Mouse (Mus musculus): ENCODE measurements at regions not wholly inside any gene's neighbourhood (a gene's known extent, or its start where the extent isn't known, plus 50 kb on each side); places are given as distances from the start of the nearest gene placed in this dataset.

GRCm38 (mm10) chr1:97555565-97555955 lies 106.3 kb downstream of the D1Ertd622e start:
- H3K27me3 ChIP-seq: peaks cover 8% of the 10 kb centered on the region
- POLR2A ChIA-PET: no interaction called here
- in situ Hi-C loops (cut with MboI; ENCODE audit: low pct_unique_long_range_greater_than_20kb): no loop called here
- no peak for TF ChIP-seq CTCF (IDR thresholded peaks at IDR 0.05)
- CTCF ChIA-PET: no interaction called here
- ATAC-seq (no peak), DNase-seq (ENCODE audit: low read depth, low spot score) (no peak)

GRCm38 (mm10) chr1:97554936-97555564 lies 106.8 kb downstream of the D1Ertd622e start:
- ChIA-PET CTCF (no interaction called here), POLR2A (no interaction called here)
- no peak for TF ChIP-seq CTCF (IDR thresholded peaks at IDR 0.05)
- H3K27me3 ChIP-seq: peaks cover 13% of the 10 kb centered on the region
- DNase-seq (ENCODE audit: low read depth, low spot score) (no peak), ATAC-seq (no peak)
- in situ Hi-C loops (cut with MboI; ENCODE audit: low pct_unique_long_range_greater_than_20kb): no loop called here

- no peak for ATAC-seq
- DNase-seq (ENCODE audit: low read depth, low spot score): no peak
- H3K27me3 ChIP-seq: peaks cover 22% of the 10 kb centered on the region
- ChIA-PET POLR2A (no interaction called here), CTCF (interaction anchor here (0.7 kb wide), 1 partner anchor 9 kb away, joined by 3 read pairs; no protein-coding TSS in a partner anchor)
- in situ Hi-C loops (cut with MboI; ENCODE audit: low pct_unique_long_range_greater_than_20kb): no loop called here
- TF ChIP-seq CTCF (IDR thresholded peaks at IDR 0.05): no peak
Observed at GRCm38 (mm10) chr1:97553485-97554474, 108.1 kb downstream of the D1Ertd622e start.

- peaks cover 22% of the 10 kb centered on the region for H3K27me3 ChIP-seq
- DNase-seq (ENCODE audit: low read depth, low spot score): no peak
- in situ Hi-C loops (cut with MboI; ENCODE audit: low pct_unique_long_range_greater_than_20kb): no loop called here
- TF ChIP-seq CTCF (IDR thresholded peaks at IDR 0.05): no peak
- ATAC-seq: no peak
- CTCF ChIA-PET: no interaction called here
- POLR2A ChIA-PET: no interaction called here
Observed at GRCm38 (mm10) chr1:97552886-97553285, 109.0 kb downstream of the D1Ertd622e start.

GRCm38 (mm10) chr1:97541162-97541493 lies 120.7 kb downstream of the D1Ertd622e start:
- ChIA-PET CTCF (interaction anchor here (1.1 kb wide), 1 partner anchor 21 kb away, joined by 3 read pairs; no protein-coding TSS in a partner anchor), POLR2A (no interaction called here)
- DNase-seq (ENCODE audit: low read depth, low spot score) (no peak), ATAC-seq (no peak)
- peaks cover 39% of the 10 kb centered on the region for H3K27me3 ChIP-seq
- no peak for TF ChIP-seq CTCF (IDR thresholded peaks at IDR 0.05)
- in situ Hi-C loops (cut with MboI; ENCODE audit: low pct_unique_long_range_greater_than_20kb): no loop called here

- ATAC-seq (no peak), DNase-seq (ENCODE audit: low read depth, low spot score) (no peak)
- peaks cover 35% of the 10 kb centered on the region for H3K27me3 ChIP-seq
- TF ChIP-seq CTCF (IDR thresholded peaks at IDR 0.05): no peak
- ChIA-PET POLR2A (no interaction called here), CTCF (no interaction called here)
- in situ Hi-C loops (cut with MboI; ENCODE audit: low pct_unique_long_range_greater_than_20kb): no loop called here
Observed at GRCm38 (mm10) chr1:97540291-97541161, 121.3 kb downstream of the D1Ertd622e start.

GRCm38 (mm10) chr1:97496915-97497314 lies 165.0 kb downstream of the D1Ertd622e start:
- H3K27me3 ChIP-seq: no peaks in the 10 kb centered on the region
- no peak for TF ChIP-seq CTCF (IDR thresholded peaks at IDR 0.05)
- DNase-seq (ENCODE audit: low read depth, low spot score) (no peak), ATAC-seq (no peak)
- ChIA-PET CTCF (no interaction called here), POLR2A (no interaction called here)
- in situ Hi-C loops (cut with MboI; ENCODE audit: low pct_unique_long_range_greater_than_20kb): loop anchor here (25.0 kb wide), 1 partner anchor 190 kb away; no protein-coding TSS in a partner anchor

GRCm38 (mm10) chr1:97479921-97480320 lies 182.0 kb downstream of the D1Ertd622e start:
- no peak for ATAC-seq
- no peak for DNase-seq (ENCODE audit: low read depth, low spot score)
- H3K27me3 ChIP-seq: no peaks in the 10 kb centered on the region
- in situ Hi-C loops (cut with MboI; ENCODE audit: low pct_unique_long_range_greater_than_20kb): loop anchor here (25.0 kb wide), 1 partner anchor 207 kb away; no protein-coding TSS in a partner anchor
- CTCF ChIA-PET: no interaction called here
- POLR2A ChIA-PET: no interaction called here
- no peak for TF ChIP-seq CTCF (IDR thresholded peaks at IDR 0.05)

Measured in Patski (cell line).